Mouse (Mus musculus): Measurements from ENCODE around the gene Spaca4. TPM values are rescaled to one million over a fixed set of nuclear protein-coding genes. Genes with fewer than 3 reads are reported as not detected.

Gene Spaca4
- total RNA-seq, 1 experiment: 0.76 TPM

DNA sequence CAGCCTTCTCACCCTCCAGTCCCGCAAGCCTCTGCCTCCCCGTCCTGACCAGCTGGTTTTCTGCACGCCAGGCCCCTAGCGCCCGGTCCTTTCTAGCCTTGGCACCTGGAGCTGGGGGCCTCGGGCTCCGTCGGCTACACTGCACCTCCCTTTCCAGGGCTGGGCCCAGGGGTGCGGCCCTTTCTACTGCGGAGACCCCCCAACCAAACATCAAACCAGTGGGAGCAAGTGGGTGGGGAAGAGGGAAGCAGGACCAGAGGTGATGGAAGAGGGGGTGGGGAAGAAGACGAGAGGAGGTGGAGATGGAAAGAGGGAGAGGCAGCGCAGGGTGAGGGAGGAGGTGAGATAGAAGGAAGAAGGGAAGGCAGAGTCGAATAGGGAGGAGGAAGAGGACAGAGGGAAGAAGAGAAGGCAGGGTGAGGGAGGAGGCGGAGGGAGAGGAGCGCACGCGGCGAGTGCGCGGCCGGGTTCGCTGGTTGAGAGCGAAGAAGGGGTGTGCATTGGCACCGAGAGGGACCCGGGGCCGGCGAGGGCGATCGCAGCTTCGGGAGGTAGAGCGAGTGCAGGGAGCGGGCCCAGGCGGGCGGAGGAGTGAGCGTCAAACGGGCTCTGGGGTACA, 26.0 kb downstream of the Spaca4 start, which contains the start of gene Car11:
TSS of gene Car11 (plus strand) at position 321 of the 619 bp plus-strand sequence.
- peaks cover 0 to 8% of the 10 kb centered on the region in 2 experiments; a peak in 1 of 4 replicates for H3K4me1 ChIP-seq (ENCODE audit: control insufficient read depth in 2 of 2, insufficient read depth in 2 of 2, low read length in 2 of 2, poor library complexity in 1 of 2)
- DNase-seq (ENCODE audit: low read depth, low spot score): no peak
- in situ Hi-C loops (cut with MboI; ENCODE audit: low sequenced_read_pairs in 2 of 2, unreplicated experiment in 2 of 2): no loop called here
- H3K27ac ChIP-seq (ENCODE audit: insufficient read depth, low read depth, low read length, poor library complexity, severe bottlenecking): no peak within 1 kb of the TSS
- no peaks in the 10 kb centered on the region for H3K9me3 ChIP-seq (ENCODE audit: control insufficient read depth, insufficient read depth, low read depth, low read length)
- peak within 1 kb of the TSS; percentile 29 for H3K9ac ChIP-seq (ENCODE audit: insufficient read depth, low read depth, low read length, poor library complexity, severe bottlenecking)
- H3K36me3 ChIP-seq (ENCODE audit: control insufficient read depth, insufficient read depth, low read length, poor library complexity, severe bottlenecking): no peaks in the 10 kb centered on the region
- no peak for TF ChIP-seq MAFK (IDR thresholded peaks at IDR 0.05; ENCODE audit: insufficient read depth, low read depth, low read length)
- TF ChIP-seq HCFC1 (IDR thresholded peaks at IDR 0.05; ENCODE audit: borderline replicate concordance, insufficient read depth, low read length): no peak
- H3K4me3 ChIP-seq (ENCODE audit: insufficient read depth in 1 of 2, low read depth in 1 of 2, low read length in 2 of 2, poor library complexity in 1 of 2, severe bottlenecking in 1 of 2): peak within 1 kb of the TSS; percentile 53 to 59

- in situ Hi-C loops (cut with MboI; ENCODE audit: low sequenced_read_pairs in 2 of 2, unreplicated experiment in 2 of 2): no loop called here
- H3K4me3 ChIP-seq (ENCODE audit: insufficient read depth in 1 of 2, low read depth in 1 of 2, low read length in 2 of 2, poor library complexity in 1 of 2, severe bottlenecking in 1 of 2): no peak overlapping the region
- no peaks in the 10 kb centered on the region for H3K9me3 ChIP-seq (ENCODE audit: control insufficient read depth, insufficient read depth, low read depth, low read length)
- peaks cover 0 to 11% of the 10 kb centered on the region in 2 experiments; a peak in 1 of 4 replicates for H3K4me1 ChIP-seq (ENCODE audit: control insufficient read depth in 2 of 2, insufficient read depth in 2 of 2, low read length in 2 of 2, poor library complexity in 1 of 2)
- no peak for DNase-seq (ENCODE audit: low read depth, low spot score)
- H3K36me3 ChIP-seq (ENCODE audit: control insufficient read depth, insufficient read depth, low read length, poor library complexity, severe bottlenecking): no peaks in the 10 kb centered on the region
- no peak overlapping the region for H3K27ac ChIP-seq (ENCODE audit: insufficient read depth, low read depth, low read length, poor library complexity, severe bottlenecking)
- H3K9ac ChIP-seq (ENCODE audit: insufficient read depth, low read depth, low read length, poor library complexity, severe bottlenecking): no peak overlapping the region
- TF ChIP-seq ZNF384 (IDR thresholded peaks at IDR 0.05; ENCODE audit: low read depth, low read length) (no peak), HCFC1 (IDR thresholded peaks at IDR 0.05; ENCODE audit: borderline replicate concordance, insufficient read depth, low read length) (no peak), CHD2 (IDR thresholded peaks at IDR 0.05; ENCODE audit: low read depth, low read length) (no peak), ZC3H11A (IDR thresholded peaks at IDR 0.05; ENCODE audit: borderline replicate concordance, low read depth, low read length) (no peak), MAFK (IDR thresholded peaks at IDR 0.05; ENCODE audit: insufficient read depth, low read depth, low read length) (no peak)
Observed at GRCm38 (mm10) chr7:45697894-45698293, 27.7 kb downstream of the Spaca4 start.

- H3K9me3 ChIP-seq (ENCODE audit: control insufficient read depth, insufficient read depth, low read depth, low read length): no peaks in the 10 kb centered on the region
- no peak for TF ChIP-seq ZNF384 (IDR thresholded peaks at IDR 0.05; ENCODE audit: low read depth, low read length)
- no peak overlapping the region for H3K9ac ChIP-seq (ENCODE audit: insufficient read depth, low read depth, low read length, poor library complexity, severe bottlenecking)
- no peak overlapping the region for H3K4me3 ChIP-seq (ENCODE audit: insufficient read depth in 1 of 2, low read depth in 1 of 2, low read length in 2 of 2, poor library complexity in 1 of 2, severe bottlenecking in 1 of 2)
- H3K4me1 ChIP-seq (ENCODE audit: control insufficient read depth in 2 of 2, insufficient read depth in 2 of 2, low read length in 2 of 2, poor library complexity in 1 of 2): peaks cover 0 to 18% of the 10 kb centered on the region in 2 experiments; a peak in 1 of 4 replicates
- no peaks in the 10 kb centered on the region for H3K36me3 ChIP-seq (ENCODE audit: control insufficient read depth, insufficient read depth, low read length, poor library complexity, severe bottlenecking)
- H3K27ac ChIP-seq (ENCODE audit: insufficient read depth, low read depth, low read length, poor library complexity, severe bottlenecking): no peak overlapping the region
- in situ Hi-C loops (cut with MboI; ENCODE audit: low sequenced_read_pairs in 2 of 2, unreplicated experiment in 2 of 2): no loop called here
- no peak for DNase-seq (ENCODE audit: low read depth, low spot score)
Observed at GRCm38 (mm10) chr7:45695098-45695497, 30.5 kb downstream of the Spaca4 start.

DNA sequence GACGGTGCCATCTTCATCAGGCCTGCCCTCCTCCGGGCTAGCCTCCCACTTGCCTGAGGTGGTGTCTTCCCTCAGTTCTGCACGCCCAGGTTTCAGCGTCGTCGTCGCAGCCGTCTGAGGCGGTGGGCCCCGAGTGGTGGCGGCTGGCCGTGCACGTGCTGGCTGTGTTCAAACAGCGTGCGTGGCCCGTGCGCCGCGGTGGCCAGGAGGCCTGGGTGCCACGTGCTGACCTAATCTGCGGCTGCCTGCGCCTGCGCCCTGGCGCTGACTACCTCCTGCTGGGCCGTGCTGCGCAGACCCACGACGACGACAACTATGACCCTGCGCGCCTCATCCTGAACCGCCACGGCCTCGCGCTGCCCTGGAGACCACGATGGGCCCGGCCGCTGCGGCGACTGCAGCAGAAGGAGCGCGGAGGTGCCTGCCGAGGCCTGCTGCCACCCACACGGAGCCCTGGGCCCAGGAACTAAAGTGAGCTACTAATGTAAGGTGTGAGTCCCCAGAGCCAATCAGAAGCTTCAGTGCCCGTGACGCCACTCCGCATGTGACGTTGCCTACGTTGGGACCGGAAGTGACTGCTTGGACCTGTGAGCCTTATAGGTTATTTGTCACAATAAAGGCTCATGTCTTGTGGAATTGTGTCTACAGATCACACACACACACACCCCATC, 31.6 kb downstream of the Spaca4 start, which contains the start of gene Sec1:
TSS of gene Sec1 (minus strand) at position 482 of the 671 bp plus-strand sequence.
- no peaks in the 10 kb centered on the region for H3K9me3 ChIP-seq (ENCODE audit: control insufficient read depth, insufficient read depth, low read depth, low read length)
- TF ChIP-seq ZNF384 (IDR thresholded peaks at IDR 0.05; ENCODE audit: low read depth, low read length): no peak
- TF ChIP-seq HCFC1 (IDR thresholded peaks at IDR 0.05; ENCODE audit: borderline replicate concordance, insufficient read depth, low read length): no peak
- TF ChIP-seq MAFK (IDR thresholded peaks at IDR 0.05; ENCODE audit: insufficient read depth, low read depth, low read length): no peak
- no peak for TF ChIP-seq ZC3H11A (IDR thresholded peaks at IDR 0.05; ENCODE audit: borderline replicate concordance, low read depth, low read length)
- TF ChIP-seq CHD2 (IDR thresholded peaks at IDR 0.05; ENCODE audit: low read depth, low read length): no peak
- H3K4me1 ChIP-seq (ENCODE audit: control insufficient read depth in 2 of 2, insufficient read depth in 2 of 2, low read length in 2 of 2, poor library complexity in 1 of 2): peaks cover 0 to 21% of the 10 kb centered on the region in 2 experiments; a peak in 1 of 4 replicates
- peak within 1 kb of the TSS in 1 of 2 experiments; percentile 42; a peak in 1 of 4 replicates for H3K4me3 ChIP-seq (ENCODE audit: insufficient read depth in 1 of 2, low read depth in 1 of 2, low read length in 2 of 2, poor library complexity in 1 of 2, severe bottlenecking in 1 of 2)
- no peaks in the 10 kb centered on the region for H3K36me3 ChIP-seq (ENCODE audit: control insufficient read depth, insufficient read depth, low read length, poor library complexity, severe bottlenecking)
- no peak for DNase-seq (ENCODE audit: low read depth, low spot score)
- no peak within 1 kb of the TSS for H3K27ac ChIP-seq (ENCODE audit: insufficient read depth, low read depth, low read length, poor library complexity, severe bottlenecking)
- in situ Hi-C loops (cut with MboI; ENCODE audit: low sequenced_read_pairs in 2 of 2, unreplicated experiment in 2 of 2): no loop called here
- H3K9ac ChIP-seq (ENCODE audit: insufficient read depth, low read depth, low read length, poor library complexity, severe bottlenecking): peak within 1 kb of the TSS; percentile 16; the same call in 1 of the 2 replicates

Measured in ES-E14 (cell line).